Mouse (Mus musculus) testis, adult 2 months (tissue): ENCODE data around the gene Opn4. TPM values are rescaled to one million over a fixed set of nuclear protein-coding genes. Genes with fewer than 3 reads are reported as not detected.

Source experiments
- H3K27ac ChIP-seq: fragments of 200-500 bp; 2 replicates; pipeline ENCODE4 v1.5.1; 2012; ENCODE audit warnings: low read depth, low read length; ENCODE audit not compliant: control insufficient read depth, insufficient read depth
- H3K27me3 ChIP-seq: fragments of 200-500 bp; 2 replicates; pipeline ENCODE4 v1.6.1; 2012; ENCODE audit warnings: mild to moderate bottlenecking, low read length, moderate library complexity; ENCODE audit not compliant: control insufficient read depth, insufficient read depth
- H3K36me3 ChIP-seq: fragments of 200-500 bp; 2 replicates; pipeline ENCODE4 v1.6.1; 2012; ENCODE audit warnings: mild to moderate bottlenecking, low read length; ENCODE audit not compliant: control insufficient read depth, insufficient read depth
- H3K4me1 ChIP-seq: fragments of 200-500 bp; 2 replicates; pipeline ENCODE4 v1.6.1; 2012; ENCODE audit warnings: low read length; ENCODE audit not compliant: control insufficient read depth, insufficient read depth
- H3K4me3 ChIP-seq: fragments of 200-500 bp; 2 replicates; pipeline ENCODE4 v1.5.1; 2012; ENCODE audit warnings: low read depth, mild to moderate bottlenecking, low read length, moderate library complexity, mixed read lengths; ENCODE audit not compliant: control insufficient read depth
- CTCF ChIP-seq: fragments of 200-500 bp; IDR thresholded peaks from 2 replicates; pipeline ENCODE4 v1.5.1; 2012; ENCODE audit warnings: low read depth, mild to moderate bottlenecking, inconsistent platforms, low read length, moderate library complexity; ENCODE audit not compliant: control insufficient read depth, insufficient read depth, insufficient replicate concordance
- POLR2A ChIP-seq: fragments of 200-500 bp; IDR thresholded peaks from 2 replicates; pipeline ENCODE4 v1.6.1; 2012; ENCODE audit warnings: low read depth, mild to moderate bottlenecking, inconsistent platforms, low read length, moderate library complexity; ENCODE audit not compliant: control insufficient read depth
- polyA plus RNA-seq: library from polyadenylated mRNA; depleted of rRNA; stranded (reverse); fragments of >200 nt; gene quantifications from 2 replicates; pipeline ENCODE4 v1.2.3, GENCODE M21; 2012

Gene Opn4
- polyA plus RNA-seq, 1 experiment: 0.26 TPM

- TF ChIP-seq POLR2A (no peak), CTCF (no peak)
- Histone ChIP-seq H3K4me3 (peak overlapping the region; percentile 50; the same call in 1 of the 2 replicates), H3K4me1 (peaks cover 4% of the 10 kb centered on the region), H3K27me3 (no peaks in the 10 kb centered on the region), H3K36me3 (no peaks in the 10 kb centered on the region), H3K27ac (no peak overlapping the region)
Measured at GRCm38 (mm10) chr14:34614551-34614950, 14.6 kb upstream of the Opn4 start.

- peaks cover 4% of the 10 kb centered on the region for H3K4me1 ChIP-seq
- H3K27ac ChIP-seq: no peak overlapping the region
- no peaks in the 10 kb centered on the region for H3K36me3 ChIP-seq
- no peaks in the 10 kb centered on the region for H3K27me3 ChIP-seq
- H3K4me3 ChIP-seq: no peak overlapping the region
- TF ChIP-seq CTCF: no peak
- TF ChIP-seq POLR2A: no peak
Measured at GRCm38 (mm10) chr14:34613523-34613922, 13.6 kb upstream of the Opn4 start.

- Histone ChIP-seq H3K4me1 (peaks cover 4% of the 10 kb centered on the region), H3K4me3 (no peak overlapping the region), H3K27me3 (no peaks in the 10 kb centered on the region), H3K36me3 (no peaks in the 10 kb centered on the region), H3K27ac (no peak overlapping the region)
- TF ChIP-seq CTCF: peak; percentile 31; the same call in 1 of the 2 replicates
- TF ChIP-seq POLR2A: no peak
Measured at GRCm38 (mm10) chr14:34612222-34612621, 12.3 kb upstream of the Opn4 start.

- peaks cover 4% of the 10 kb centered on the region; the same call in 1 of the 2 replicates for H3K4me1 ChIP-seq
- no peak for TF ChIP-seq POLR2A
- no peak for TF ChIP-seq CTCF
- no peaks in the 10 kb centered on the region for H3K36me3 ChIP-seq
- H3K27me3 ChIP-seq: no peaks in the 10 kb centered on the region
- H3K4me3 ChIP-seq: no peak overlapping the region
- no peak overlapping the region for H3K27ac ChIP-seq
Measured at GRCm38 (mm10) chr14:34611591-34611990, 11.6 kb upstream of the Opn4 start.

- H3K4me3 ChIP-seq: no peak overlapping the region
- H3K36me3 ChIP-seq: no peaks in the 10 kb centered on the region
- TF ChIP-seq POLR2A (no peak), CTCF (no peak)
- no peaks in the 10 kb centered on the region for H3K4me1 ChIP-seq
- H3K27me3 ChIP-seq: no peaks in the 10 kb centered on the region
- no peak overlapping the region for H3K27ac ChIP-seq
Measured at GRCm38 (mm10) chr14:34601910-34602309, 2.0 kb upstream of the Opn4 start.

GRCm38 (mm10) chr14:34595596-34596255, 4.2 kb downstream of the Opn4 start:
- TF ChIP-seq CTCF: no peak
- no peak for TF ChIP-seq POLR2A
- H3K4me1 ChIP-seq: peaks cover 15% of the 10 kb centered on the region
- no peak overlapping the region for H3K4me3 ChIP-seq
- H3K27me3 ChIP-seq: no peaks in the 10 kb centered on the region
- no peaks in the 10 kb centered on the region for H3K36me3 ChIP-seq
- no peak overlapping the region for H3K27ac ChIP-seq

- TF ChIP-seq CTCF: no peak
- TF ChIP-seq POLR2A: no peak
- peaks cover 15% of the 10 kb centered on the region for H3K4me1 ChIP-seq
- H3K27ac ChIP-seq: no peak overlapping the region
- no peaks in the 10 kb centered on the region for H3K36me3 ChIP-seq
- no peaks in the 10 kb centered on the region for H3K27me3 ChIP-seq
- H3K4me3 ChIP-seq: no peak overlapping the region
Measured at GRCm38 (mm10) chr14:34591741-34592535, 8.0 kb downstream of the Opn4 start.
